Mouse (Mus musculus): ENCODE results near the gene Mfsd12.

- TF ChIP-seq GATA1 (IDR thresholded peaks at IDR 0.05; ENCODE audit: borderline replicate concordance, low read length) (no peak), FLI1 (IDR thresholded peaks at IDR 0.05; ENCODE audit: low read length) (no peak)
Observed at GRCm38 (mm10) chr10:81356352-81356990, 820 bp upstream of the Mfsd12 start.
